Mouse (Mus musculus): ENCODE data around the gene Map2.

Gene Map2

DNA sequence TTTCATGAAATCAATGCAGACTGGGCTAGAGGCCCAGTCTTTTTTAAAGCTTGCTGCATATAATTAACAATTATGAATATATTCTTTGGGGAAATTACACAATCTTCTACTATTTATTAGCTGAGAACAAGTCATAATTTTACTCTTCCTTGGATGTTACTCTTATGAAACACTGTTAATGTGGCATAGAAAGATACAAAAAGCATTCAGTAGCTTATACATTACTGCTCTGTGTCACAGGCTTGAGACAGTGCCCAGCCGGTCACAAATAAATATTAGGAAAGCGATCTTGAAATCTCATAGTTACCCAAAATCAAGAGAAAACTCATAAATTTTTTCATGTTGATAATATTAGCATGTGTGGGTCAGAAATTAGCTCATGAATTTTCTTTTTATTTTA lies 186.7 kb downstream of the Map2 start:
- in situ Hi-C loops (cut with MboI; ENCODE audit: low pct_unique_long_range_greater_than_20kb in 1 of 2, low sequenced_read_pairs in 2 of 2, unreplicated experiment in 1 of 2): no loop called here

DNA sequence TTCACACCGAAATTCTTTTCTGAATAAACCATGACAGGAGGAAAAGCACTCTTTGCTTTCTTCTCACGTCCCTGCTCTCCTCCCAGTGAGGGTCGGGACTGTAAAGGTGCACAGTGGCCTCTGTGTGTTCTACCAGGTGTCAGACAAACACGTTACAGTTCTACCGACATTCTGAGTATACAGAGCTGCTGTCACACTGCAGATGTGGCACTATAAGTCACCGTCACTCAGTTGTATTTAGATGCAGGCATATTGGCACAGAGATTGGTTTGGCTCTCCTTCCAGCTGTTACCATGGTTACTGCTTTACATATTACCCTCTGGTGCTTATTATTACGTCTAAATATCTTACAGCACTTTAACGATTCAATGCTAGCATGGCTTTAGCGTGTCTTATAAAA lies 188.2 kb downstream of the Map2 start:
- in situ Hi-C loops (cut with MboI; ENCODE audit: low pct_unique_long_range_greater_than_20kb in 1 of 2, low sequenced_read_pairs in 2 of 2, unreplicated experiment in 1 of 2): no loop called here

DNA sequence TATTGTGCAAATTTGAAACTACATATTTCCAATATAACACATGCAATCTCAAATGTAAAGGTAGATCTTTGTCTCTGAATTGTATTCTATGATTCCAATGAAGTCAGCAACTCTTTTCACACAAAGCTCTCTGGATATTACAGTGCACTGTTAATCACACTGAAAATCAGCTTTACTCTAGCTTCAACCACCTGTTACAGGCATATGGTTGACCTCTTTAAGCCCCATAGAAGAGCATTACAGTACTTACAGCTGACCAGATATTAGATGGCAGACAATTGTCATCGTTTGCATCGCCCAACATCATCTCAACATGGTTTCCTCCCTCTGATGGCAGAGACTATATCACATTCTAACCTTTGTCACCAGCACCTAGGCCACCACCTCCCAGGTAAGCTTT lies 189.3 kb downstream of the Map2 start:
- in situ Hi-C loops (cut with MboI; ENCODE audit: low pct_unique_long_range_greater_than_20kb in 1 of 2, low sequenced_read_pairs in 2 of 2, unreplicated experiment in 1 of 2): no loop called here

DNA sequence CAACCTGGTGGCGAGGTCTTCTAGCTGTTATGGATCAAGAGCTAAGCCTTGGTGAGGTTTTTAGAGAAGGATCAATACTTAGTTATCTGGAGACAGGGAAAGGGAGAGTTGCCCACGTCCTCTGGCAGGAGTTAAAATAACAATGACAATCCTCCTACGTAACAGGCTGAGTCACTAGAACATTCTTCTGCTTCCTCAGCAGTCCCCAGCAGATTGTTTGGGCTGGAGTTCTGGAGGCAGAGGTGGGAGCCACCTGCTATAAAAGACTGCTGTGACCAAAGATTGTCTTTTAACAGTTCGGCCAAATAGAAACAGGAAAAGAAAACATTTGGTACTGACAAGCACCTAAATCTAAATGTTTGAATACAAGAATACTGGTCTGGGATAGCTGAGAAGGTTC lies 190.5 kb downstream of the Map2 start:
- in situ Hi-C loops (cut with MboI; ENCODE audit: low pct_unique_long_range_greater_than_20kb in 1 of 2, low sequenced_read_pairs in 2 of 2, unreplicated experiment in 1 of 2): no loop called here

DNA sequence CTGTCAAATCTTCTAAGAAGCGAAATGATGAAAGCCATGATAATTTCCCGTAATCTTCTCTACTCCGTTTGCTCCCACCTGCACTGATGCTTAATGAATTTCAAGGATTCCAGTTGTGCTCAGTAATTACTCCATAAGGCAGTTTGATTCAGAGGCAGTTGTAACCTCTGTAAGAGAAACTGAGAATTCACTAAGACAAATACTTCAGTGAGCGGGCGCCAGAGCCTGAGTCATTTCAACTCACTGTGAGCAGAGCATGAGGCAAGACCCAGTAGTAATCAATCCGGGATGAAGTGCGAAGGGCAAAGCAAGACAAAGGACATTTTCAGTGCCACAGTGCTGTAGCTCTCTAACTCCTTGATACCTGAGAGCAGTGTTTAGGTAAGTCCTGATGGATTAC lies 194.4 kb downstream of the Map2 start:
- in situ Hi-C loops (cut with MboI; ENCODE audit: low pct_unique_long_range_greater_than_20kb in 1 of 2, low sequenced_read_pairs in 2 of 2, unreplicated experiment in 1 of 2): no loop called here

DNA sequence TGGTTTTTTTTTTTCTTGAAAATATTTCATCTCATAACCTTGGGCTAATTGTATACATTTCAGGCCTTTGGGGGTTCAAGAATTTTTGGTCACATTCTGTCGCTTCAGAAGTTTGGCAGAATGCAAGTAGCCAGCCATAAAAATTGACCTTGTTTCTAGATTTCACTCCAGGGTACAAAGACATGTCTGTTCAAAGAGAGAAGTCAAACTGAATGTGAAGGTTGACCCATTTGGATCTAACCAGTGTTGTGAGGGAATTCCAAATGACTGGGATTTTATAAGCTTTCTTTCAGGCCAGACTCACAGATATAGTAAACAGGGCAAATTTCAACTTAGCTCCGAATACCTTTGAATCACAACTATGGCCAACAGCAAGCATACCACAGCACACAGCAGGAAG lies 196.3 kb downstream of the Map2 start:
- in situ Hi-C loops (cut with MboI; ENCODE audit: low pct_unique_long_range_greater_than_20kb in 1 of 2, low sequenced_read_pairs in 2 of 2, unreplicated experiment in 1 of 2): no loop called here

DNA sequence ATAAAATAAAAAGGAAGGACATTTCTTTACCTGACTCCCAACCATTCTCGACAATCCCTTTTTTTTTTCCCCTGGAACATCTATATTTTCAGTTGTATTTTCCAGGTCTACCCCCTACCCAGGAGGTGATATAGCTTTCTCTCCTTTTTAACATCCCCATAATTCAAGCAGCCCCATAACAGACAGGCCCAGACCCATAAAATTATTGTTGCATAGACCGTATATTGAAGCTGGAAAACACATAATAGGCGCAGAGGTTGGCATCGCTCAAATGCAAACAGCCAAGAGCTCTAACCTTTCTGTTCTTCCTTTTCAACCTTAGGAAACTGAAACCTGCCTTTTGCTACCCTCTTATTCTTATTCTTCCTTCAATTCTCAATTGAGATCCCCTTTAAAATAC lies 211.2 kb downstream of the Map2 start:
- in situ Hi-C loops (cut with MboI; ENCODE audit: low pct_unique_long_range_greater_than_20kb in 1 of 2, low sequenced_read_pairs in 2 of 2, unreplicated experiment in 1 of 2): no loop called here

DNA sequence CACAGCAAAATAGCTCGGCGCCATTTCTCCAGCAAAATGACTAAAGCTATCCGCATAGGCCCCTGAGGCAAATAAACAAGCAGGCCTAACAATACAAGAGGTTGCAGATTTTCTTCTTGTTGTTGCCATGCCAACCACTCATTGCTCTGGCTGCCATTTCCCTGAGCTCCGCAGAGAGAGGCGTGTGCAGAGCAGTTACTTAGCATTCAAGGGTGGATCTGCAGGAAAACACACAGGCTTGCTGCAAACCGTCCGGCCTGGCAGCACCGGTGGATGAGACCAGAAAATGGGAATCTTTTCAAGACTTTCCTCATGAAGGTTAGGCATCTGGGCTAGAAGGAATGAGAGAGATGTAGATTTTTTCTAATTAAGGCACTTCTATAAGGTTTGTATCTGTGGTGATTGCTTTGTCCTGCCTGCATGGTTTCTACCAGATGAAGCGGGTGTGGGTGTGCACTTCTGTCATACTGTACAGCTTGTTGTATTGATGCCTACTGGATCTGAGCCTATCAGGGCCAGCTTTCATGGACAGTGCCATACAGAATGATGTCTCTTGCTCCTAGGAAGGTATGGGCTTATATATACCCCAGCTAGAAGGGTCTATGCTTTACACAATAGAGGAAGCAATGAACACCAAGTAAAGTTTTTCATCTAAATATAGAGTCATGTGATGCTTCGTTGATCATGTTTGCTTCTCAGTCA lies 211.8 kb downstream of the Map2 start:
- in situ Hi-C loops (cut with MboI; ENCODE audit: low pct_unique_long_range_greater_than_20kb in 1 of 2, low sequenced_read_pairs in 2 of 2, unreplicated experiment in 1 of 2): no loop called here

DNA sequence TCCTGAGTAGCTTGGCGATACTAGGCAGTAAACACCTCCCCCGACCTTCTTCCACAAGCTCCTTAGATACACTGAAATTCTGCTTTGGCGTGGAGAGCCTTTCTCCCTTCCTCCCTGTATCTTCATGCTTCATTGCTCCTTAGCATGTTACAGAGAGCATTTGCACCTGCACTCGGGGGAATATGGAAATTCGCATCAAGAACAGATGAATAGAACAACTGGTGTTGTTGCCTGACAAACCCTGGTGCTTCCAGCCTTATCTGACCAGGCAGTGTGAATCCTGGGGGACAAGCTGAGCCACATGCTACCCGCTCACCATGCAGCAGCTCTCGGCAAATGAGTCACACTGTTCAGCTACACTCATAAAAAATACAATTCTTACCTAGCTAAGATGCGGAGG lies 213.5 kb downstream of the Map2 start:
- in situ Hi-C loops (cut with MboI; ENCODE audit: low pct_unique_long_range_greater_than_20kb in 1 of 2, low sequenced_read_pairs in 2 of 2, unreplicated experiment in 1 of 2): no loop called here

DNA sequence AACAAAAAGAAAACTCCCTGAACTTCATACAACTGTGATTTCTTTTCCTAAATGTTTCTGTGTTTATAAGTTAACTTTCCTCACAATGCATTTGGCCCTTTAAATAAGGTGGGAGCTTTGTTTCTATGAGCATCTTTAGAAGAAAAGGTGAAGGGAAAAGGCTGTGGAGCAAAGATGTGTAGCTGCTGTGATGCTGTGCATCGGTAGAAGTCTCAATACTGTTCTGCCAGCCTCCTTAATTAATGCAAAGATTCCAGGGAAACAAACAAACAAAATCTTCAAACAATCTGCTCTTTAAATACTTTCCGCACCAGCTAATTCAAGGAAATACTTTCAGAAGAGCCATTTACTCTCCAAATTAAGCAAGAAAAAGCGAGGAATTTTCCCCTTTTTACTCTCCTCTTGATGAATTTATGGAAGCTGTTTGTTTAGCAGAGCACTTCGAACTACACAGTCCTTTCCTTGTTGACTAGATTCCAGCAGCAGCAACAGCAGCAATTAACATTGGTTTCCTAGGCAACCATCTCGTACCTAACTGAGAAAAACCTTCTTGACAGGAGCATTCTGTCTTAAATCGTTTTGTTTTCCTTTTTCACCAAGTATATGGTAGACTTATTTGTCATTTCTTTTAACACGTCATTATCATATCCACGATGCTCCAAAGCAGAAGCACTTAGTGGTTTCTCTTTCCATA lies 220.0 kb downstream of the Map2 start:
- in situ Hi-C loops (cut with MboI; ENCODE audit: low pct_unique_long_range_greater_than_20kb in 1 of 2, low sequenced_read_pairs in 2 of 2, unreplicated experiment in 1 of 2): no loop called here

DNA sequence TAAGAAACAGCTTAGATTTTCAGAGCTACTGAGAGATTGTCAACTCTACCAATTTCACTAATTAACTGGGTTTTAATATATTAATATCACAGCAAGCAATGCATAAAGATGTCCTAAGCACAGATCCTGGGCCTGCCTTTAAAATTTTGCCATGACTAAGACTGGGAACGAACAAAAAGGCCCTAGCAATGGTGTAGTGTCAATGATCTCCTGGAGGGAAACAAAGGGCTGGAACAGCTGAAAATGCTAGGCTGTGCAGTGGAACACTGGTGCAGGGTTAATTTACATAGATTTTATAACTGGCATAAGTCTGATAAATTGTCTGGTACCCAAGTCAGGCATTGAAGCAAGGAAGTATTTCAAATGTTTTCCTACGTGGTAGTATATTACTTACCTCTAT lies 220.8 kb downstream of the Map2 start:
- in situ Hi-C loops (cut with MboI; ENCODE audit: low pct_unique_long_range_greater_than_20kb in 1 of 2, low sequenced_read_pairs in 2 of 2, unreplicated experiment in 1 of 2): no loop called here

DNA sequence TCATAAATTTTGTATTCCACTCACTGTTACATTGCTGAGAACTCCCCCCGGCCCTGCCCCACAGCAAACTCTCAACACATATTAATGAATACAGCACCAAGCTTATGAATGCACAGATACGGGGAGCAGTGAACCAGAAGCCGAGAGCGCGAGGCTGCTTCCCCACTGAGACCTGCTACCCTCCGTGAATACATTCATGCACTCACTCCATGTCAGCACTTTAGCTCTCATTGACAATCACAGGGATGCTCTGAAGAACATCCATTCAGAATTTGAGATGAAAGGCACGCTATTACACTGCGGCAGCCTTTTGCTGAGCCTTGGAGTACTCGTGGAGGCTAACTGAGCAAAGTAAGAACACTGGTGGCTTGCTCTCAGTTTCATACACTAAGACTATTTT lies 226.8 kb downstream of the Map2 start:
- in situ Hi-C loops (cut with MboI; ENCODE audit: low pct_unique_long_range_greater_than_20kb in 1 of 2, low sequenced_read_pairs in 2 of 2, unreplicated experiment in 1 of 2): no loop called here

DNA sequence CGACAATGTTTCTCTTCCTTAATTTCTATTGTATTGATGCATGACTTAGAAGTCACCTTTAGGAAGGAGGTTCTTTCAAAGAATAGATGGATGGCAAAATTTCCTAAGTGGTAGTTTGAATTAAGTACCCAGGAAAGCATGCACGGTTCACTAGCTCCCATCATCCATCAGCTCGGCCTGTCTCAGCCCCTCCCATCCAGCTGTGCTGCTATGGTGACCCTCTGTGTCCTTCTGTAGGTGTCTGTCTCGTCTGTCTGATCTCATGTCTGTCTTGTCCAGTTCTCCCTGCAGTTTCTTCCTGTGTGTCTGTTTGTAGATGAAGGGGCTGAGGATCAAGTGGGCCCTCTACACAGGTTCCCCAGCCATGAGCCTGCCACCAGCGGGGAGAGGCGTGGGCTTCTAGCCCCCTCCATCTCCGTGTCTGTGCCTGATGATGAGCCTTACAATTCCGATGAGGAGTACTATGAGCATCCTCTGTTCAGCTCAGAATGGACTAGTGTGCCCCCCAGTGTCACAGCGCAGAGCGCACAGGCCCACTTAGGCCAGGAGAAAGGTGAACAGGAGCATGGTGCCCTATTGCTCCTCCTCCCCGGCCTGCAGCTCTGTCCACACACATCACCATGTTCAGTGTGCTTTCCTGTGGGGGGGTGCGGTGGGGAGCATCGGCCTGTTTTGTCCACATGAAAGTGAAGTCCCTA lies 232.3 kb downstream of the Map2 start:
- in situ Hi-C loops (cut with MboI; ENCODE audit: low pct_unique_long_range_greater_than_20kb in 1 of 2, low sequenced_read_pairs in 2 of 2, unreplicated experiment in 1 of 2): no loop called here

DNA sequence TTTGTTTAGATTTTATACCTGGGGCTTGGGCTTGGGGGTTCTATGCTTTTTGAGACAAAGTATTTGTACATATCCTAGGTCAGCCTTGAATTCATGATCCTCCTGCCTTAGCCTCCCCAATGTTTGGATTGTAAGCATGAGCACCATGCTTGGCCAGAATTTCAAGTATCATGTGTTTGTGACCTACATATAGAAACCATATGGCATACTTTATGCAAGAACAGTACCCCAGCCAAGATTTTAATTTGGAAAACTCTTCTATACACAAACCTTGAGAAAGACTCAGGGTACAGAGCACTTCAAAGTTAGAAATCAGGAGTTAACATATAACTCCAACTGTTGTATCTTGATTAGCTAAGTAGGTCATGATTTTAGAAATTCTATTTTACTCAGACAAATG lies 243.3 kb downstream of the Map2 start:
- in situ Hi-C loops (cut with MboI; ENCODE audit: low pct_unique_long_range_greater_than_20kb in 1 of 2, low sequenced_read_pairs in 2 of 2, unreplicated experiment in 1 of 2): no loop called here

DNA sequence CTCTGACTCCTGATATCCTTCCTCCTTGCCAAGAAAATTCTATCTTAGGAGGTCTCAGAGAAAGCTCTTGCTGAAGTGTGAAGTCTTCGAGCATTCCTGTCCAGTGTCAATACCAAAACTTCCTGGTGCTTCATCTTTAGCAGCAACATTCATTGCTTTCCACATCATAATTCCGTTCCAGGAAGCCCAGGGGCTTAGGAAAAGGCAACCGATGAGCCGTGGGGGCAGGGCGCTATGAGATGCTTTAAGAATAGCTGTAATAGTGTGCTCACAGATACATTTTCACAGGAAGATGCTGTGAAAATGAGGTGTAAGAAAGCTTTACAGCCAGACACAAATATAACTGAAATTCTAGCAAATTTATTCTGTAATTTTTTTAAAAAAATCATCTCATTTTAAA lies 251.0 kb downstream of the Map2 start:
- in situ Hi-C loops (cut with MboI; ENCODE audit: low pct_unique_long_range_greater_than_20kb in 1 of 2, low sequenced_read_pairs in 2 of 2, unreplicated experiment in 1 of 2): no loop called here

DNA sequence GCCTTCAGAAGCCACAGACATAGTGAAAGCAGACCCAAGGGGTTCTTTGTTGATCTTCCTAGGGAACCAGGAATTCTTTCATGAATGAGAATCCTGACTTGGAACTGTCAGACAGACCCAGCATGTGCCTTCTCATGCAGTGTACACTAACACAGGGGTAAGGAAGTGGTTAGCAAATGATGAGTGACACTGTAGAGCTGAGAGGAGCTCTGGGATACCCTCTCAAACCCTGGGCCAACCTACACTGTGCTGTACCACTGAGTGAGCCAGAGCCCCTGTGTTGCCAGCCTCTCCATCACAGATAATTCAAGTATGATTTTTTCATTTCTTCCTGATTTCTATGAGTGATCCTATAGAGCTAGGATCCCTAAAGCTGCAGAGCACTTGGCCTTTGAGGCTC lies 255.9 kb downstream of the Map2 start:
- in situ Hi-C loops (cut with MboI; ENCODE audit: low pct_unique_long_range_greater_than_20kb in 1 of 2, low sequenced_read_pairs in 2 of 2, unreplicated experiment in 1 of 2): no loop called here

DNA sequence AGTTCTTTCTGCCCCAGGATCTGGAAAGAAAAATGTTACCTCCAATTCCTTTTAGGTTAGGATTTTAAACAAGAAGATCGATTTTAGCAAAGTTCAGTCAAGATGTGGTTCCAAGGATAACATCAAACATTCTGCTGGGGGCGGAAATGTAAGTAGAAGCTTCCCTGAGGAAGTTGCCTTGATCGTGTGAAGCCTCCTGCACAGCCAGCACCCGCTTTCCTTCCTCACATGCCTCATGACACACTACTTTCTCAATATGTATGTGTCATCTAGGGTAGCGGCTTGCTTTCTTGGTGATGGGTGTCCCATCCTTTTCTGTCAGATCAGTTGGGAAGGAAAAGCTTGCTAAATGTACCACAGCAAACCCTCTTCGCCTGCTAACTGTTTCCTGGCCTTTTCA lies 256.4 kb downstream of the Map2 start:
- in situ Hi-C loops (cut with MboI; ENCODE audit: low pct_unique_long_range_greater_than_20kb in 1 of 2, low sequenced_read_pairs in 2 of 2, unreplicated experiment in 1 of 2): no loop called here

DNA sequence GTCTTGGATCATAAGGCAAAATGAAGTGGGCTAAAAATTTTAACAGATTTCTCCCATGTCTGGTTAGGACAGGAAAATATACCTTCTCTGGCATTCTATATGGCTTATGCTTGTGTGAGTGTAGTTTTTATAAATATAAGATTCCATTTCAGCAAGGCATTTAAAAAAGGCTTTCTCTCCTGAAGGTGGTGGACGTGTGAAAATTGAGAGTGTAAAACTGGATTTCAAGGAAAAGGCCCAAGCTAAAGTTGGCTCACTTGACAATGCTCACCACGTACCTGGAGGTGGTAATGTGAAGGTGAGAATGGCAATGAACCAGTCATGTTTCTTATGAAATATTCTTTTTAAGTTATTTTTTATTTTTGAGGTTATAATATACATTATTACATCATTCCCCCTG lies 263.0 kb downstream of the Map2 start:
- in situ Hi-C loops (cut with MboI; ENCODE audit: low pct_unique_long_range_greater_than_20kb in 1 of 2, low sequenced_read_pairs in 2 of 2, unreplicated experiment in 1 of 2): no loop called here

DNA sequence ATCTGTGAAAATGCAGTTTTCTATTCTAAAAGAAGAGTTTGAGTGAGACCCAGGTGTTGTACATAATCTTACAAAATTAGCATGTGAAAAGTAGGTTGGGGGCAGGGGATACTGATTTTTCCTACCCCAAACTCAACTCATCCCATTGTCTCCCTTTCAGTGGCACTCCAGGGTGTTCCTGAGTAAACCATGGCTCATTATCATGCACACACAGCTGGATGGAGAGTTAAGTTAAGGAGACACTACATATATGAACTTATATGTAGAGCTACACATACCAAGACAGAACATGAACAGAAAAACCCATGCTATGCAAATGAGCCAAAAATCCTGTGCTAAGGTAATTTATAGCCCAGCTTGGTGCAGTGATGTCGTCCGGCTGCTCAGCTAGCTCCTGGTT lies 267.8 kb downstream of the Map2 start:
- in situ Hi-C loops (cut with MboI; ENCODE audit: low pct_unique_long_range_greater_than_20kb in 1 of 2, low sequenced_read_pairs in 2 of 2, unreplicated experiment in 1 of 2): no loop called here

DNA sequence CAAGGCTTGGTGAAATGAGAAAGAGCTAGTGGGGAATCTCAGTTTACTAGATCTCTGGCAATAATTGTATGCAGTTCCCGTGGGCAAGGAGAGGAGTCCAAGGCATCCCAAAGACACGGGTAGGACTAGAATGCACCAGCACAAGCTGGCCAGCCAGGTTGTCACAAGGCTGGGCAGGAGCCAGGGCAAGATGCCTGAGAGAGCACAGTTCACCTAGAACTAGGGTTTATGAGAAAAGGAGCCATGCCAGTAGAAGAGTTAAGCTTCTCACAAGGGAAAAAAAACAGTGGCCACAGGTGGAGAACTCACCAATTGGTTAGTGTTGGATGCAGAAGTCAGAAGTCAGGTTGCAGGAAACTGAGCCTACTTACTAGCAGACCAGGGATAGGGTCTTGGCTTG lies 274.4 kb downstream of the Map2 start:
- in situ Hi-C loops (cut with MboI; ENCODE audit: low pct_unique_long_range_greater_than_20kb in 1 of 2, low sequenced_read_pairs in 2 of 2, unreplicated experiment in 1 of 2): no loop called here

All from mouse embryonic stem cell (cell line).